Mouse (Mus musculus) lung, postnatal 0 days (tissue): ENCODE data around the gene Map3k12.

Experiments
- CTCF ChIP-seq: IDR thresholded peaks from 2 replicates; pipeline ENCODE4 v1.5.1; 2016; ENCODE audit warnings: antibody characterized with exemption, mild to moderate bottlenecking
- EP300 ChIP-seq: IDR thresholded peaks from 2 replicates; pipeline ENCODE4 v1.6.1; 2016; ENCODE audit warnings: antibody characterized with exemption, mild to moderate bottlenecking, control low read depth

GRCm38 (mm10) chr15:102506864-102507263 lies 10.0 kb downstream of the Map3k12 start:
- no peak for TF ChIP-seq CTCF
- no peak for TF ChIP-seq EP300
